Mouse (Mus musculus): Measurements from ENCODE around the gene Atad3a.

GRCm38 (mm10) chr4:155779498-155779897 lies 18.6 kb upstream of the Atad3a start:
- TF ChIP-seq CTCF (IDR thresholded peaks at IDR 0.05 in 2 of 3, conservative IDR thresholded peaks at IDR 0.05 in 1 of 3; ENCODE audit: control insufficient read depth in 1 of 3, insufficient read depth in 1 of 3, low read depth in 2 of 3, low read length in 3 of 3, poor library complexity in 1 of 3, severe bottlenecking in 1 of 3) (no peak), GABPA (IDR thresholded peaks at IDR 0.05; ENCODE audit: low read depth, low read length) (no peak), EP300 (IDR thresholded peaks at IDR 0.05; ENCODE audit: low read depth in 1 of 2, low read length in 2 of 2) (no peak), POLR2A (IDR thresholded peaks at IDR 0.05; ENCODE audit: control insufficient read depth in 1 of 2, insufficient read depth in 1 of 2, low read depth in 1 of 2, low read length in 2 of 2, poor library complexity in 1 of 2) (no peak), MAZ (IDR thresholded peaks at IDR 0.05; ENCODE audit: low read depth, low read length) (no peak), TCF12 (IDR thresholded peaks at IDR 0.05; ENCODE audit: low read depth, low read length) (no peak), ETS1 (IDR thresholded peaks at IDR 0.05; ENCODE audit: low read depth, low read length) (no peak), MYC (IDR thresholded peaks at IDR 0.05; ENCODE audit: low read depth, low read length) (no peak), RCOR1 (IDR thresholded peaks at IDR 0.05; ENCODE audit: low read depth, low read length) (no peak), MAX (IDR thresholded peaks at IDR 0.05; ENCODE audit: low read length) (no peak), POLR2AphosphoS2 (IDR thresholded peaks at IDR 0.05; ENCODE audit: low read length) (no peak), USF1 (IDR thresholded peaks at IDR 0.05; ENCODE audit: low read depth, low read length) (no peak), ZNF384 (IDR thresholded peaks at IDR 0.05; ENCODE audit: low read depth, low read length) (no peak), E2F4 (IDR thresholded peaks at IDR 0.05; ENCODE audit: borderline replicate concordance, low read depth, low read length) (no peak)

Data from MEL (cell line).